Mouse (Mus musculus) ES-Bruce4 (cell line): Measurements from ENCODE around the gene Prdm16. TPM values are rescaled to one million over a fixed set of nuclear protein-coding genes. Genes with fewer than 3 reads are reported as not detected.

Experiments
- H3K27ac ChIP-seq: 2 replicates; pipeline ENCODE4 v1.5.1; 2012; ENCODE audit warnings: low read length, inconsistent platforms; ENCODE audit not compliant: insufficient read depth
- H3K27me3 ChIP-seq: 2 replicates; pipeline ENCODE4 v1.6.1; 2012; ENCODE audit warnings: mild to moderate bottlenecking, low read length, inconsistent platforms; ENCODE audit not compliant: control insufficient read depth, poor library complexity, insufficient read depth, severe bottlenecking
- H3K36me3 ChIP-seq: 2 replicates; pipeline ENCODE4 v1.6.1; 2012; ENCODE audit warnings: inconsistent platforms, mild to moderate bottlenecking, low read length, moderate library complexity; ENCODE audit not compliant: control insufficient read depth, poor library complexity, insufficient read depth, severe bottlenecking
- H3K4me1 ChIP-seq: one replicate; pipeline ENCODE4 v1.8.1; 2011; ENCODE audit warnings: low read length; ENCODE audit not compliant: control insufficient read depth, insufficient read depth
- H3K4me3 ChIP-seq: 2 replicates; pipeline ENCODE4 v1.5.1; 2011; ENCODE audit warnings: low read depth, mild to moderate bottlenecking, low read length
- H3K9ac ChIP-seq: 2 replicates; pipeline ENCODE4 v1.6.1; 2012; ENCODE audit warnings: low read depth, mild to moderate bottlenecking, inconsistent platforms; ENCODE audit not compliant: poor library complexity, severe bottlenecking
- H3K9me3 ChIP-seq: replicated peaks from 2 replicates; pipeline ENCODE4 v1.6.1; 2012; ENCODE audit warnings: mild to moderate bottlenecking, low read length, inconsistent platforms; ENCODE audit not compliant: control insufficient read depth, poor library complexity, insufficient read depth, severe bottlenecking
- CTCF ChIP-seq: IDR thresholded peaks from one replicate; pipeline ENCODE4 v1.8.1; 2011; ENCODE audit warnings: low read depth, low read length
- EP300 ChIP-seq: IDR thresholded peaks from 2 replicates; pipeline ENCODE4 v1.6.1; 2011; ENCODE audit warnings: low read depth, low read length; ENCODE audit not compliant: insufficient read depth
- POLR2A ChIP-seq: IDR thresholded peaks from one replicate; pipeline ENCODE4 v1.8.1; 2011; ENCODE audit warnings: low read length; ENCODE audit not compliant: insufficient read depth
- polyA plus RNA-seq: library from polyadenylated mRNA; stranded (reverse); fragments of >200 nt; gene quantifications from 2 replicates; pipeline ENCODE4 v1.2.4, GENCODE M21; 2011; ENCODE audit warnings: low read depth; ENCODE audit not compliant: missing spikeins, insufficient read depth, insufficient read length

Gene Prdm16
- polyA plus RNA-seq, 1 experiment, result 3.1 TPM

DNA sequence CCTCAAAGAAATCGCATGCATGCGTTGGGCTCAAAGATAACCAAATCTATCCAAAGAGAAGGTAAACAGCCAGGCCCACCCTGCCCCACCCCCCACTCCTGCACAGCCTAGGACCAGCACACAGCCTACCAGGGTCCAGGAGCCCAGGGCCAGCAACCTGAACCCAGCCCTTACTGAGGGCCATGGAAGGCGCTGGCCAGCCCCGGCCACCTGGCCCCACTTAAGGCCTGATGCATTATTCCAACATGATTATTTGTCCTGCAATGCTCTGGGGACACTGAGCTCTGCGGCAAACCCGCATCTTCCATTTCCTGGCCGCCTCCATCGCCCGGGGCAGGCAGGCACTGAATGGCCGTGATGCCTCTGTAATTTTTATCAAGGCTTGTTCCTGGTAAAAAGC, 96.0 kb downstream of the Prdm16 start:
- H3K36me3 ChIP-seq, result no peaks in the 10 kb centered on the region
- no peak overlapping the region for H3K9ac ChIP-seq
- TF ChIP-seq EP300 (no peak), CTCF (no peak), POLR2A (no peak)
- H3K4me1 ChIP-seq, result no peaks in the 10 kb centered on the region
- no peak overlapping the region for H3K27ac ChIP-seq
- no peaks in the 10 kb centered on the region for H3K27me3 ChIP-seq
- no peaks in the 10 kb centered on the region for H3K9me3 ChIP-seq
- no peak overlapping the region for H3K4me3 ChIP-seq

DNA sequence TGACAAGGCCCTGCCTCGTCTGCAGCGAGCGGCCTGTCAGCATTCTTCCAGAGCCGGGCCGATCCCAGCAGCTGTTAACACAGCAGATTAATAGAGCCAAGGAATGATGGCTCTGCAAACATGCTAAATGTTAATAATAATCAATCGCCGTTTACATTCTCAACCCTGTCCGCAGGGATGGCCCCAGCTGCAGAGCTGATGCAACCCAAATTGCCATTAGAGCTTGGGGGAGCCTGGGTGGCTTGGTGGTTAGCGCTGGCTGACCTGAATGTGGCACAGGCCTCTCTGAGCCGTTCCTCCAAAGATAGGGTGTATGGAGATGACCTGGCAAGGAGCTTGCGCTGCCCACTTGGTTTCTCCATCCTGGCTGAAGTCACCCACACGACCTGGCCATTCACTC, 97.0 kb downstream of the Prdm16 start:
- Histone ChIP-seq H3K36me3 (no peaks in the 10 kb centered on the region), H3K27me3 (no peaks in the 10 kb centered on the region), H3K27ac (no peak overlapping the region), H3K9me3 (no peaks in the 10 kb centered on the region), H3K4me1 (no peaks in the 10 kb centered on the region), H3K4me3 (no peak overlapping the region), H3K9ac (no peak overlapping the region)
- TF ChIP-seq CTCF, result no peak
- no peak for TF ChIP-seq POLR2A
- no peak for TF ChIP-seq EP300

DNA sequence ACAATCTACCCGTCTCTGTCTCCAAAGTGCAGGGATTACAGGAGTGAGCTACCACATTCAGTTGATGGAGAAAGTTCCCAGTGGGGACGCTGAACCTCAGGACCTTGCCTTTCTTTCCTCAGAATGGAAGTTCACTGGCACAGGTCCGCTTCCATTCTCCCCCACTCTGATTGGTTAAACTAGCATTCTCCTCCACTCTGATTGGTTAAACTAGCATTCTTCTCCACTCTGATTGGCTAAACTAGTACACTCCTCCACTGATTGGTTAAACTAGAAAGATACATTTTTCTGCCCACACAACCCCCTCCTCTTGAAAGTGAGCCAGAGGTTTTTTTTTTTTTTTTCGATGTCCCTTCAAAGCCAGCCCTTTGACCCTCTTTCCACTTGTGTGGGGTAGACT, 97.9 kb downstream of the Prdm16 start:
- H3K4me3 ChIP-seq, result no peak overlapping the region
- no peaks in the 10 kb centered on the region for H3K4me1 ChIP-seq
- H3K36me3 ChIP-seq, result no peaks in the 10 kb centered on the region
- H3K27ac ChIP-seq, result no peak overlapping the region
- no peak overlapping the region for H3K9ac ChIP-seq
- no peak for TF ChIP-seq EP300
- TF ChIP-seq POLR2A, result no peak
- TF ChIP-seq CTCF, result no peak
- H3K9me3 ChIP-seq, result no peaks in the 10 kb centered on the region
- no peaks in the 10 kb centered on the region for H3K27me3 ChIP-seq

DNA sequence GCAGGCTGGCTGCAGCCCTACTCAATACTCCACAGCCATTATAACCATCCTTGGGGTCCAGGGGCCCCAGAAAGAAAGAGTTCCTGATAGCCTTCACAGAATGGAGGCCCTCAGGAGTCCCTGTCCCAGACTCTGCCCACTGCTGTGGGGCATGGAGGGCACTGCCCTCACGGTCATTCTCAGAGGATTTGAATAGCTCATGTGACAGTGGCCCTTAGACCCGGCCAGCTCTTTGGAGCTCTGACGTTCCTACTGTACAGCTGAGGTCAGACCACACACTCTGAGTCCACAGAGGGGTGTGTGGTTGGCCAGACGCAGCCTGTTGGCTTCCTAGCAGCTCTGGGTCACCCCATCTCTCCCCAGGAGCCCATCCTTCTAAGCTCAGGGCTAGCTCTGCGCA, 100.6 kb downstream of the Prdm16 start:
- no peak for TF ChIP-seq CTCF
- no peak for TF ChIP-seq EP300
- no peak for TF ChIP-seq POLR2A
- Histone ChIP-seq H3K27me3 (no peaks in the 10 kb centered on the region), H3K4me1 (no peaks in the 10 kb centered on the region), H3K27ac (no peak overlapping the region), H3K9me3 (no peaks in the 10 kb centered on the region), H3K4me3 (no peak overlapping the region), H3K36me3 (no peaks in the 10 kb centered on the region), H3K9ac (no peak overlapping the region)

DNA sequence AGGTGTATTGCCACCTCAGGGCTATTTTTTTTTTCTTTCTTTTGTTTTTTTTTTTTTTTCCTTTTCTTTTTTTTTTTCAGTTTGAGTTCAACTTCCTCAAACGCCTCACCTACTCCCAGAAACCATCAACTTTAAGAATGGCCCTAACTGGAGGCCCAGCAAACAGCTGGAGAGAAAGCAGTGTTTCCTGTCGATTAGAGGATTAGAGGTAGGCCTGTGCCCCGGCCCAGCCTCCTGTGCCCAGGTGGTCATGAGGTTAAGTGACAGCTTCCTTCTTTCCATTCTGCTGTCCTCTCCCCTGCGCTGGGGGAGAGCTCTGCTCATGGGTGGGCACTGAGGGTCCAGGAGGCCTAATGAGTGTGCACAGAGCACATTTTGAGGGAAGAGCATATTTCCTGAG, 105.3 kb downstream of the Prdm16 start:
- TF ChIP-seq CTCF (no peak), POLR2A (no peak), EP300 (no peak)
- Histone ChIP-seq H3K36me3 (no peaks in the 10 kb centered on the region), H3K9ac (no peak overlapping the region), H3K4me3 (no peak overlapping the region), H3K27me3 (no peaks in the 10 kb centered on the region), H3K9me3 (no peaks in the 10 kb centered on the region), H3K27ac (no peak overlapping the region), H3K4me1 (no peaks in the 10 kb centered on the region)

DNA sequence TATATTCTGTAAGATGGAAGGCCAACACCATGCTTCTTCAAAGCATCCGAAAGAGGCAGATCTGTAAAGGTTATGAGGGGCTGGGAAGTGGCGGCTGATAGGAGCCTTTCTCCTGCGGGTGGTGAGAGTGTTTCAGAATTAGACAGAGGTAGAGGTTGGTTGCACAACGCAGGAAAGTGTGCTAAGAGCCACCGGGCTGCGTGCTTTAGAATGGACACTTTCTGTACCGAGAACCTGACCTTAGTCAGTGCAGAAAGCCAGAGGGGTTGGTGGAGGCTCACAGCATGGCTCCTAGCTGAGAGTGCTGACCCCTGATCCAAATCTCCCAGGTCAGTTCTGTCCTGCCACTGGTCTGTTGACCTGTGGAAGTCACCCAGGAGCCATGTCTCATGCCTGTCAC, 106.3 kb downstream of the Prdm16 start:
- no peak for TF ChIP-seq EP300
- no peak for TF ChIP-seq CTCF
- no peak for TF ChIP-seq POLR2A
- Histone ChIP-seq H3K27ac (no peak overlapping the region), H3K36me3 (no peaks in the 10 kb centered on the region), H3K9me3 (no peaks in the 10 kb centered on the region), H3K4me1 (no peaks in the 10 kb centered on the region), H3K9ac (no peak overlapping the region), H3K27me3 (no peaks in the 10 kb centered on the region), H3K4me3 (no peak overlapping the region)
